Mouse (Mus musculus): ENCODE data around the gene Gm45623.

Gene Gm45623

GRCm38 (mm10) chr13:56752474-56753191, 994 bp downstream of the Gm45623 start:
- DNase-seq (ENCODE audit: low read depth, low spot score), result no peak

DNA sequence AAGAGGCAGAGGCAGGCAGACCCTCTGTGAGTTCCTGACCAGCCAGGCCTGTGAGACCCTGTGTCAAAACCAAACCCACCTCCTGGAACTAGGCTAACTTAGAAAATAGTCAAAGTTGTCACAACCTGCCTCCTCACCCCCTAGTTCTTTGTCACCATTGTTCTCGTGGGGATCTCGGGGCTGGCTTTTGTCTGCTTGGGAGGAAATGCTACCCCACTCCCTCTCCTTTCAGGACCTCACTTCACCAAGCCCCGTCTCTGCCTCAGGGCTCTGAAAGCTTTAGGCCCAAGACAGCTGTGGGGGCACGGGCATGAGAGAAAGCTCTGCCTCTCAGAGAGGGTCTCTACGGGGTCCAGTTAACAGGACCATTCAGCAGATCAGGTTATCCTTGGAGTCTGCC, 1.9 kb downstream of the Gm45623 start:
- DNase-seq (ENCODE audit: low read depth, low spot score), result no peak

GRCm38 (mm10) chr13:56749377-56749776, 4.2 kb downstream of the Gm45623 start:
- DNase-seq (ENCODE audit: low read depth, low spot score), result no peak

- no peak for DNase-seq (ENCODE audit: low read depth, low spot score)
Observed at GRCm38 (mm10) chr13:56747554-56747953, 6.1 kb downstream of the Gm45623 start.

- DNase-seq (ENCODE audit: low read depth, low spot score), result no peak
Observed at GRCm38 (mm10) chr13:56746739-56747532, 6.7 kb downstream of the Gm45623 start.

DNA sequence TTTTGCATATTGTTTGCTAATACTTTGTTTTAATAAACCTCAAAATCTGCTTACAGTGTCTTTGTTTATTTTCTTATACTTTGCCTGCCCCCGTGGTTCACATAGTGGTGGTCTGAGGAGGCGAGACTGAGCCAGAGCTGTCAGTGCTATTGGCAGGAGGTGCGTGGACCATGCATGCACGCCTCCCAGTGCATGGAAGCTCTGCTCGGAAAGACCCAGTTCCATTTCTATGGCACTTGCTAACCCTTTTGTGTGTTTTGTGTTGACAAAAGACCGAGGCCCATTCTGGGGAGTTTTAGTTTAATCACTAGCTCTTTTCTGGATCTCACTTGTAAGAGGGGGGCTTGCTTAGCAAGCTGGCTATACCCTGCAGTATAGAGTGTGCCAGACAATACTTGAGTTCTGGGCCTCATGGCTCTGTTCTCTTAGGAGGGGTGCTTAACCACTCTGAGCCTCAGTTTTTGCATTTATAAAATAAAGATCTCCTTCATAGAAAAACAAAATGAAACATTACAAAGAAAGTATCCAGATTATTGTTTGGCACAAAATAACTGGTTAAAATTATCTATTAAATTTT, 11.2 kb downstream of the Gm45623 start:
- DNase-seq (ENCODE audit: low read depth, low spot score), result no peak

DNA sequence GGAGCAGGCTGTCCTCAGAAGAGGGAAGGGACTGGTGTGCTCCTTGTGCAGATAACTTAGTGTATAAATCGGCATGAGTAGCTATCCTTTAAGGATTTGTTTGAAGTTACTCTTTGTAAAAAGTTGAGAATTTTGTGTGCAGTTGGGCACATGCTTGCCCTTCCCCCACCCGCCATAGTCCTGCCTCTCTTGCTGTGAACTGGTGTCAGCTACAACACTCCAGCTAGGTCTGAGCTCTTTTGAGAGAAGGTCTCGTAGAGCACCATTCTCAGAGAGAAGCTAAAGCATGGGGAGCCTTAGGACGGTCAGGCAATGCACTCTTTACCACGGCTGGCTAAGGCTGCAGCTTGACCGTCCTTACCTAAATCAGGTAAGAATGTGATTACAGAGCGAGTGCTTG, 11.9 kb downstream of the Gm45623 start:
- DNase-seq (ENCODE audit: low read depth, low spot score), result no peak

DNA sequence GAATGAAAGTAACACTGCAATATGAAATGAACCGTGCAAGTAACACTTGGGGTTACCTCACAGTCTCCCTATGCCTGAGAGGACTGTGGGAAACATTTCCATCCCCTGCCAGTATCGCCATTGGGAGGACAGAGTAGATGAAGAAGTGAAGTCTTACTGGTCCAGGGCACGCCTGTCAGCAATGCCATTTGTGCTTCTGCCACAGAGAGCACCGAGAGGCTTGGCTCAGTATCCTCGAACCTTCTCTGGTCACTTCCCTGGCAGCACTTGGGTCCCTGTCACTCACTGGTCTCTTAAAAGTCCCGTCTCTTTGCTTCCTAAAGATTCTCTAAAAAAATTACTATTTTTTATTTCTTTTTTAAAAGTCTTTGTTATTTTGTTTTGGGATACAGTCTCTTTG, 13.1 kb downstream of the Gm45623 start:
- DNase-seq (ENCODE audit: low read depth, low spot score), result no peak

DNA sequence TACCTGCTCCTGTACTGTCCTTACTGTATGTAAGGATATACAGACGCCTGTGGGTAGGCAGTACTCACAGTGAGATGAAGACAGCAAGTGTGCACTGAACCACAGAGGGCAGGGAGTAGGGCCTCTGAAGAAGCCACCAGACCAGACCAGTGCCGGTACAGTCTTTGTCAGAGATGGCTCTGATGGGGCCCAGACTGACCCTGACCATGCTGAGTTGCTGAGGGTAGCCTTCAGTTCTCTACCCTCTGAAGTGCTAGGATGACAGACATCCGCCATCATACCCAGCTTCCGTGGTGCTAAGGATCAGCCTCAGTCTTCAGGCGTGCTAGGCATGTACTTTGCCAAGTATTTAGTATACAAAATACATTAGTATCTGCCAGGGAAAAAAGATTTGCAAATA, 14.1 kb downstream of the Gm45623 start:
- DNase-seq (ENCODE audit: low read depth, low spot score), result no peak

DNA sequence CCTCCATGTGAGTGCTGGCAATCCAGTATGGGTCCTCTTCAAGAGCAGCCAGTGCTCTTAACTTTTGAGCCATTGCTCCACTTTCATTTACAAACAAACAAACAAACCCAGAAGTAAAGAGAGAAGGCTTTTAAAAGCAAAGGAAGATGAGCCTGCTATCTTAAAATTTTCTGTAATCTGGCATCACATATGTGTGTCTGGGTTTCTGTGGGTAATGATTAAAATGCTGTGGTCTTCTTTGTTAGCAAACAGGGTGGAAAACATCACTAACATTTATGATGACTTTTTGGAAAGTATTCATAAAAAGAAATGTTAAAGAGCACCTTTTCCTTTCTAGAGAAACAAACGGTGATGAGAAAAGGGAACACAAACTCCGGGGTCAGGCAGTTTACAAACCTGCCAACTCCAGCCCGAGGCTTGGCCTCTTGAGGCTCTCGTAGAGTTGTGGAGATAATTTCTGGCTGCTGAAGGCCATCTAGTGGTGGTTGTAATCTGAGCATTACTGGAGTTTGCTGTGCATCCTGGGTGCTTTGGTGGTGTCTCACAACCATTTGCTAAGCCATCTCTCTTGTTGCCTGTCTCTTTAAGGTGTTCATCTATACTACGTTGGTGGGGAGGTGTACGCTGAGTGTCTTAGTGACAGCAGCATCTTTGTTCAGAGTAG, 18.3 kb downstream of the Gm45623 start:
- no peak for DNase-seq (ENCODE audit: low read depth, low spot score)

DNA sequence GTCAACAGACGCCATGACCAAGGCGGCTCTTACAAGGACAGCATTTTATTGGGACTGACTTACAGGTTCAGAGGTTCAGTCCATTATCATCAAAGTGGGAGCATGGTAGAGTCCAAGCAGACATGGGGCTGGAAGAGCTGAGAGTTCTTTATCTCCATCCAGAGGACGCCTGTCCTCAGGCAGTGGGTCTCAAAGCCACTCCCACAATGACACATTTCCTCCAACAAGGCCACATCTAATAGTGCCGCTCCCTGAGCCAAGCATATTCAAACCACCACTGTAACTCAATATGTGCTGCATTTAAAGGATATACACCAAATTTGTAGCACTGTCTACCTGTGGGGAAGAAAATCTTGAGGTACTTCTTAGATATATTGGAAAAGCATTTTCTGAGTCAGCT, 19.0 kb downstream of the Gm45623 start:
- no peak for DNase-seq (ENCODE audit: low read depth, low spot score)

GRCm38 (mm10) chr13:56729046-56729445, 24.6 kb downstream of the Gm45623 start:
- DNase-seq (ENCODE audit: low read depth, low spot score), result no peak

GRCm38 (mm10) chr13:56726551-56726950, 27.1 kb downstream of the Gm45623 start:
- DNase-seq (ENCODE audit: low read depth, low spot score), result no peak

DNA sequence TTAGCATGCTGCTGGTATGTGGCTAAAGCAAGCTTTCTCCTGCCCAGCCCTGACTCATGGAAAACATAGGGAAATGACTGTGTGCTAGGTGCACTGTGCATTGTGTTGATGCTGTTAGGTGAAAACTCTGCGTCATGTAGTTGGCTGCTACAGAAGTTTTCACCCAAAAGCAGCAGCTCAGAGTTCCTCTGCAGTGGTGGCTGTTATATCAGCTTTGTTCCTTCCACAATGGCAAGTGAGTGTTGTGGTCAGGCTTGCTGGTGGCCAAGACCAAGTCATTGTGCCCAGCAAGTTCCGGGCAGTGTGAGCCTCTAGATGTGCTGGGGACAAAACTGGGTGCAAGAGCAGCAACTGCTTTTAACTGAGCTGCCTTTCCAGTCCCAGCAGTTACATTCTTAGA, 41.4 kb downstream of the Gm45623 start:
- DNase-seq (ENCODE audit: low read depth, low spot score), result no peak

- no peak for DNase-seq (ENCODE audit: low read depth, low spot score)
Observed at GRCm38 (mm10) chr13:56710620-56711019, 43.0 kb downstream of the Gm45623 start.

DNA sequence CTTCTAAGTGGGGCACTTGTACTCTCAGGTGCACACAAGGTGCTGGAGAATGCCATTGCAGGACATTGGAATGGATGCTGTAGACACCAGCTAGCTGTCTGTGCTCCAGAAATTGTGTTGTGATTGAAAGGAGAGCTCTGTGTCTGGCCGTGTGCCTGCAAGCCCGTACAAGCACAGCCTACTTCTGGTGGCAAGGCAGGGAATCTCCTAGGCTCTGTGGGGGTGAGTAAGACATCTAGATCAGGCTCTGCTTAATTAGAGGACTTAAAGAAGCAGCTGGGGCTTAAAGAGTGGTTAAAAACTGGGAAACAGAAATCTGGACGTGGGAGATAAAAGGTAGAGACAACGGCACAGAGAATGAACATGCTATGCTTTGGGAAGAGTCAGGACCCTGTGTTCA, 46.0 kb downstream of the Gm45623 start:
- no peak for DNase-seq (ENCODE audit: low read depth, low spot score)

DNA sequence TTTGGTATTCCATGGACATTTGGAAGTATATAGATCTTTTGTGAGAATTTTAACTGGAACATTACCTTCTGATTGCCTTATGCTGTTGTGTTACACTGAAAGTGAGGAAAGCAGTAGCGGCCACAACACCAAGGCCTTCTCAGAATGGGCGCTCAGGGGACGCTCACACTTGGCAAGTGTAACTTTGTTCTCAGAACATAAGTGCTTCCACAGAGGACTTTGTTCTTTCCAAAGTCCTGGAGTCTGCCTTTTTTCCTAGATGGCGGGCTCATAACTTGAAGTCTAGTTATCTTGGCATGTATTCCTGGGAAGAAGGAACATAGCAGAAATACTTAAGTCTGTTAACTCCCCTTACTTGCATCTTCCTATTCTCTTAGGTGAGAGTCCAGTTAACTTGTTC, 46.5 kb downstream of the Gm45623 start:
- no peak for DNase-seq (ENCODE audit: low read depth, low spot score)

DNA sequence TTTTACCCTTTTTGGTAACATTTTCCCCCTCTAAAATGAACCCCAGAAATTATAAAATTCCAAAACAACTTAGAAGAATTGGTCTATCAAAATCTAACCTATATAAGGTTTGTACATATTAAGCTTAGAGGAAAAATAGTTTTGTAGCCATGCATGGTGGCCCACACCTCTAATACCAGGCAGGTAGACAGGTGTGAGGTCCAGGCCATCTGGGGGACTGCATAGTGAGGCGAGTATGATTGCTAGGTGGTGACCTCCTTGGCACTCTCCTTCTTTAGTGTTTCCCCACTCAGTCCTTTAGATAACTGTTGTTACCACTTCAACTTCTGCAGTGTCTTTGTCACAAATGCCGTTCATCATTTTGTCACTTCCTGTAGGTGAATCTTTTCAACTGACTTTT, 49.0 kb downstream of the Gm45623 start:
- DNase-seq (ENCODE audit: low read depth, low spot score), result no peak

- DNase-seq (ENCODE audit: low read depth, low spot score), result peak; percentile 42
Observed at GRCm38 (mm10) chr13:56703871-56704321, 49.7 kb downstream of the Gm45623 start.

- peak; percentile 54 for DNase-seq (ENCODE audit: low read depth, low spot score)
Observed at GRCm38 (mm10) chr13:56703222-56703870, 50.3 kb downstream of the Gm45623 start.

DNA sequence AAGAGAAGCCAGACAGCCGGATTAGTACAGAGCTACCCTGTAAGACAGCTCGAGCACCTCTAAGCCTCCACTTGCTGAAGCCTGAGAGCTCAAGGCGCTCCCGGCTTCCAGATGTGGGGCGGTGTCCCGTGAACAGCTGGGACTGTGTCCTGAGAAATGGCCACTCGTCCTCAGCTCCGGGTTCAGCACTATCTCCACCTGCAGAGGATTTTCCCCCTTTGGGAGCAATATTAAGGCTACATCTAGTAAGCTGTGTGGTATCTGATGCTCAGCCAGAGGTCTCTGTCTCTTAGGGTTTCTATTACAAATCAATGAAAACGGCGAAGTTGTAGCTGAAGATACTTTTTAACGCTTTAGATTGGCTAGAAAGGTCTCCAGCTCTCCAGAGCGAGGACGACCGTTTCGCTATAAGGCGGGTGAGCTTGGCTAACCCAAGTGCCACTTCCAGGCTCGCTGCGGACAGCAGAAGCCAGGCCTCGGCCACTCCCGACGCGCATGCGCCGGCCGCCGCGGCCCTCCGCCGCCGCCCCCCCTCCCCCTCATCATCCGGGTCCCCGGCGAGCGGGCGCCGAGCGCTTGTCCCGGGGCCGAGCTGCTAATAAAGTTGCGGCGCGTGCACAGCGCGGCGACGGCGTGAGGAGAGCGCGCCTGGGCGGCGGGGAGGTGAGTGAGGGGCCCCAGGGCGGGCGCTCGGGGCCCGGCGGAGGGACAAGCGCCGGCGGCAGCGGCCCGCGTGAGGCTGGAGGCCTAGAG, 51.0 kb downstream of the Gm45623 start, which contains the start of gene Smad5:
Smad5 (plus strand) TSS at position 542 of the 753 bp plus-strand sequence.
- DNase-seq (ENCODE audit: low read depth, low spot score), result peak; percentile 87

All from embryo, embryonic 11.5 days (tissue).